Mouse (Mus musculus) brain, embryonic 14.5 days (tissue): ENCODE data around the gene Ndufaf8. TPM values are rescaled to one million over a fixed set of nuclear protein-coding genes. Genes with fewer than 3 reads are reported as not detected.
A peak's percentile ranks its signal among the peaks of the same experiment; 100 is the strongest.

Experiments used
- DNase-seq: peaks from one replicate; pipeline ENCODE4 v3.0.0-alpha.2; 2011; ENCODE audit warnings: low read depth
- CTCF ChIP-seq: fragments of 200-500 bp; IDR thresholded peaks from 2 replicates; pipeline ENCODE4 v1.5.1; 2012; ENCODE audit warnings: inconsistent platforms, mild to moderate bottlenecking, moderate library complexity, borderline replicate concordance; ENCODE audit not compliant: insufficient read depth, insufficient read length; ENCODE audit errors: extremely low read depth
- POLR2A ChIP-seq: fragments of 200-500 bp; IDR thresholded peaks from 2 replicates; pipeline ENCODE4 v1.6.1; 2012; ENCODE audit warnings: mild to moderate bottlenecking, inconsistent platforms, borderline replicate concordance; ENCODE audit not compliant: poor library complexity, insufficient read depth, insufficient read length, severe bottlenecking; ENCODE audit errors: extremely low read depth
- polyA plus RNA-seq: library from polyadenylated mRNA; depleted of rRNA; stranded (reverse); fragments of >200 nt; gene quantifications from 2 replicates; pipeline ENCODE4 v1.2.3, GENCODE M21; 2012

The Ndufaf8 gene
- polyA plus RNA-seq, 1 experiment, result 28.0 TPM

- DNase-seq, result peak; percentile 55
- TF ChIP-seq POLR2A, result no peak
- TF ChIP-seq CTCF, result peak; percentile 76
Measured at GRCm38 (mm10) chr11:120065291-120065690, 33.4 kb upstream of the Ndufaf8 start.

- no peak for TF ChIP-seq POLR2A
- TF ChIP-seq CTCF, result peak; percentile 26; the same call in 1 of the 2 replicates
- peak; percentile 19 for DNase-seq
Measured at GRCm38 (mm10) chr11:120067834-120068233, 30.9 kb upstream of the Ndufaf8 start.

GRCm38 (mm10) chr11:120069261-120069660, 29.5 kb upstream of the Ndufaf8 start:
- TF ChIP-seq POLR2A (no peak), CTCF (no peak)
- no peak for DNase-seq

GRCm38 (mm10) chr11:120070286-120070930, 28.3 kb upstream of the Ndufaf8 start:
- no peak for DNase-seq
- no peak for TF ChIP-seq POLR2A
- no peak for TF ChIP-seq CTCF

GRCm38 (mm10) chr11:120071065-120071464, 27.7 kb upstream of the Ndufaf8 start:
- TF ChIP-seq POLR2A, result no peak
- no peak for TF ChIP-seq CTCF
- DNase-seq, result no peak

- TF ChIP-seq POLR2A (no peak), CTCF (no peak)
- no peak for DNase-seq
Measured at GRCm38 (mm10) chr11:120071731-120072320, 26.9 kb upstream of the Ndufaf8 start.

GRCm38 (mm10) chr11:120072986-120073647, 25.6 kb upstream of the Ndufaf8 start:
- DNase-seq, result no peak
- TF ChIP-seq CTCF (no peak), POLR2A (no peak)

- no peak for DNase-seq
- TF ChIP-seq CTCF, result no peak
- TF ChIP-seq POLR2A, result no peak
Measured at GRCm38 (mm10) chr11:120076191-120076590, 22.5 kb upstream of the Ndufaf8 start.

- TF ChIP-seq POLR2A, result no peak
- DNase-seq, result no peak
Measured at GRCm38 (mm10) chr11:120080282-120080681, 18.4 kb upstream of the Ndufaf8 start.

- peak; percentile 40 for DNase-seq
- no peak for TF ChIP-seq POLR2A
- no peak for TF ChIP-seq CTCF
Measured at GRCm38 (mm10) chr11:120085891-120086627, 12.7 kb upstream of the Ndufaf8 start.

GRCm38 (mm10) chr11:120086702-120087152, 12.0 kb upstream of the Ndufaf8 start, which contains the start of gene Cep131:
TSS of gene Cep131 (minus strand) at chr11:120086827.
- peak; percentile 99 for DNase-seq
- TF ChIP-seq POLR2A, result peak; percentile 82
- TF ChIP-seq CTCF, result no peak
